Mouse (Mus musculus) layer of hippocampus, adult 18-20 months (tissue): Measurements from ENCODE around the gene Ctnnbip1. TPM values are rescaled to one million over a fixed set of nuclear protein-coding genes. Genes with fewer than 3 reads are reported as not detected.
A peak's percentile ranks its signal among the peaks of the same experiment; 100 is the strongest.

Experiments
- DNase-seq, 2 experiments: peaks; one replicate each; pipeline ENCODE4 v3.0.0; 2022; ENCODE audit warnings: low spot score in 2 of 2
- total RNA-seq, 2 experiments: library from RNA; stranded (reverse); gene quantifications; 2 replicates each; pipeline ENCODE4 v1.2.3; 2021

The Ctnnbip1 gene
- total RNA-seq, 2 experiments from 2014 or later, result 29.6 to 33.4 TPM

DNA sequence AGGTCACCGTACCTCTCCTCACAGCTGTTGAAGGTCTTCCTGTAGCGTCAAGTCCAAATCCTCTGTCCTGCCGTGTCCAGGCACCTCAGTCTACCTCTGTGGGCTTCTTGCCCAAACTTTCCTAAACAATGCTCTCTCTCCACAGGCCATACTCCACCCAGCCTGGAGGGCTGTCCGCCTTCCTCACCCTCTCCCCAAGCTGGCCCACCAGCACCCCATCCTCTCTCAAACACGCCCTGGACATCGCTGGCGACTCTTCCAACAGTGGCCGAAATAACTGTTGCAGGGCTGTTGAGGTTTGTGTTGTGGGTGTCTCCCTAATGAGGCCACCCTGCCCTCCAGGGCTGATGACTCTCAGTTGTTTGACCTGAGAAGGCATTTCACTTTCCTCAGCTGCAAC lies 67.2 kb downstream of the Ctnnbip1 start:
- no peak for DNase-seq

DNA sequence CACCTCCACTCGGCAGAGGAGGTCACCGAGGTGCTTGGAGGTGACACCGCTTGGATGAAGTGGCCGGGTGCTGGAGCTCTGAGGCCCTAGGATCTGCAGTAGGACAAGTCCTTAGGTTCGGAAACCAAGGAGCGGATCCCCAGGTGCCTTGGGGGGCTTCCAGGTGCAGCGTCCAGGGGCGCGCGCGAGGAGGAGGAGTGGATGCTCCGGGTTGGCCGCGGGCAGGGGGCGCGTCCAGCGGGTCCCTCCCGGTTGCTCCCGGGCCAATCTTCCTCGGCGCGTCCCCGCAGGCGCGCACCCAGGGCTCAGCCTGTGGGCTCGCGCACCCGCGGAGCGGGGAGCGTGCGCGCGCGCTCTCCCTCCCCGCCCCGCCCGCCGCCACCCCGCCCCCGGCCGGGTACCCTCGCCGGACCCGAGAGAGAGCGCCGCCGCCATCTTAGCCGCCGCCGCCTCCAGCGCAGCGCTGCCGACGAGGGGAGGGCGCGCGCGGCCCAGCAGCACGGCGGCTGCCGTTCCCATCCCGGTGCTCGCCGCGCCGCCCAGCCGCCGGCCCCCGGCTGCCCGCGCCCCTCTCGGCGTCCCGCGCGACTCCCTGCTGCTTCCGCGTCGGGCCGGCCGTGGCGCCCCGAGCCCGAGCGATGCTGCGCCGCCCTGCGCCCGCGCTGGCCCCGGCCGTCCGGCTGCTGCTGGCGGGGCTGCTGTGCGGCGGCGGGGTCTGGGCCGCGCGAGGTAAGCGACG lies 68.2 kb downstream of the Ctnnbip1 start, which contains the start of gene Clstn1:
Gene Clstn1, plus strand, starts transcription at position 425 of the 739 bp plus-strand sequence.
- DNase-seq, result peak; percentile 39 to 57

DNA sequence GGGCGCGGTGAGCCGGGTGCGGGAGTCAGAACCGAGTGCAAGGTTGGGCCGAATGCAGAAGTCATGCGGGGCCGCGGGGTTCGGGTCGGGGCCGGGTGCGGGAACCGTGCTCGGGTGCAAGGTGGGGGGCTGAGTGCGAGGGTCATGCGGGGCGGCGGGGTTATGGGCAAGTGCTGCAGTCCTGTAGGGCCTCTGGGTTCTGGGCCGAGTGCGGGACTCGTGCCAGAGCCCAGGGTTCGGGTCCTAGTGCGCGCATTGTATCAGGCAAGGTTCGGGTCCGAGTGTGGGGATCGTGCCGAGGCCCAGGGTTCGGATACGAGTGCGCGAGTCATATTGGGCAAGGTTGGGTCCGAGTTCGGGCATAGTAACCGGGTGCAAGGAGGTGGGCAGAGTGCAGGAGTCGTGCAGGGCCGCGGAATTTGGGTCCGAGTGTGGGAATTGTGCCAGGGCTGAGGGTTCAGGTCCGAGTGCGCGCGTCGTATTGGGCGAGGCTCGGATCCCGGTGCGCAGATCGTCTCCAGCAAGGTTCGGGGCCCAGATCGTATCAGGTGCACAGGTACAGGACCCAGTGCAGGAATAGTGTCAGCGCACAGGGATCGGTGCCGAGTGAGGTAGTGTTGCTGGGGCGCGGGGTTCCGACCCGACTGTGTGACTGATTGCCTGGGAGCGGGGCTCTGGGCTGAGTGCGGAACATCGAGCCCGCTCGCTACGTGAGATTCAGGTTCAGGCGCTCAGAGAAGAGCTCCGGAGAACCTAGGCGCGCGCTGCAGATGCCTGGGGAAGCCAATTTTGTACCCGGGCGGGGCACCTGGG lies 69.0 kb downstream of the Ctnnbip1 start:
- DNase-seq, result peak; percentile 32 to 56

DNA sequence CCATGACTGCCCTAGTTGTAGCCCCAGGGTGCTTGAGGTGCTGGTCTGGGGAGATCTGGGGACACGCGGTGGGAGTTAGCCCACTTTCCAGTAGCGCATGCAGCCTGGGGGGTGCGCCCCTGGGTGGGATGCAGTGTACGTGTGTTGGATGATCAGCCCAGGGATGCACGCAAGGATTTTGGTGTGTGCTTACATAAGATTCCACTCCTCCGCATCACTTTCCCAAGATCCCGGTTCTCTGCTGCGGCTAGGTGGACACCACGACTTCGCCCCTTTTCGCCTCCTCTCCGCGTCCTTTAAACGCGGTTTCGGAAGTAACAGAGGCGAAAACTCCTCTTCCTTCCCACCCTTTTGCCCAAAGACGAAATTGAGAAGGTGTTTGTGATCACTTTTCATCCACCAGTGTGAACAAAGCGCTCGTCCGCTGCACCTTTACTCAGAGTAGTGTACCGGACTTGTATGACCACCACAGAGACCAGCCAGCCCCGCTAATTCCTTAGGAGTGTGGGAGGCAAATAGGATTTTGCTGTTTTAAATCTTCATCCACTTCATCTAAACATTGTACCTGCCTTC lies 69.6 kb downstream of the Ctnnbip1 start:
- DNase-seq, result peak; percentile 32 to 64

DNA sequence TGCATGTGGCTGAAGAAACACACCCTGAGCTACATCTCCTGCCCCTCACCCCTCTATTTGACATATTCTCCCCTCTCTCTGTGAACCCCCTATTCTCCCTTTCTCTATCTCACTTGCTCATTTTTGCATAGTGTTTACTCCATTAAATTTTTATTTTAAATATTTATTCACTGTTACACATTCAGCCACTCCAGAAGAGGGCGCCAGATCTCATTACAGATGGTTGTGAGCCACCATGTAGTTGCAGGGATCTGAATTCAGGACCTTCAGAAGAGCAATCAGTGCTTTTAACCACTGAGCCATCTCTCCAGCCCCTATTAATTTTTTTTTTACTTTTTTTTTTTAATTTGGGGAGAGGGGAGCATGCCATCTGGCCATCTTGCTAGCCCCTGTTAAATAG lies 72.2 kb downstream of the Ctnnbip1 start:
- DNase-seq, result no peak

DNA sequence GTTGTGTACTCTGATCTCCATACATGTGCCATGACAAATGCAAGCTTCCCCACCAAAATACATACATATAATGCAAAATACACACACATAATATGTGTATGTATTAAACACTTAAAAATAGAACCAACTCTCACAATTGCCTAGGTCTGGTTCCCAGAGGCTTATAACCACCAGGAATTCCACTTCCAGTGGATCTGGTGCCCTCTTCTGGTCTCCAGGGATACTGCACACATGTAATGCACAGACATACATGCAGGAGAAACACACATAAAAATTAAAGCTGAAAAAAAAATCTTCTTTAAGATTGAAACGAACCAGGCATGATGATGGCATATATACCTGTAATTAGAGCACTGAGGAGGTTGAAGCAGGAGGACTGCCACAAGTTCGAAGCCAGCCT lies 73.5 kb downstream of the Ctnnbip1 start:
- DNase-seq, result no peak

DNA sequence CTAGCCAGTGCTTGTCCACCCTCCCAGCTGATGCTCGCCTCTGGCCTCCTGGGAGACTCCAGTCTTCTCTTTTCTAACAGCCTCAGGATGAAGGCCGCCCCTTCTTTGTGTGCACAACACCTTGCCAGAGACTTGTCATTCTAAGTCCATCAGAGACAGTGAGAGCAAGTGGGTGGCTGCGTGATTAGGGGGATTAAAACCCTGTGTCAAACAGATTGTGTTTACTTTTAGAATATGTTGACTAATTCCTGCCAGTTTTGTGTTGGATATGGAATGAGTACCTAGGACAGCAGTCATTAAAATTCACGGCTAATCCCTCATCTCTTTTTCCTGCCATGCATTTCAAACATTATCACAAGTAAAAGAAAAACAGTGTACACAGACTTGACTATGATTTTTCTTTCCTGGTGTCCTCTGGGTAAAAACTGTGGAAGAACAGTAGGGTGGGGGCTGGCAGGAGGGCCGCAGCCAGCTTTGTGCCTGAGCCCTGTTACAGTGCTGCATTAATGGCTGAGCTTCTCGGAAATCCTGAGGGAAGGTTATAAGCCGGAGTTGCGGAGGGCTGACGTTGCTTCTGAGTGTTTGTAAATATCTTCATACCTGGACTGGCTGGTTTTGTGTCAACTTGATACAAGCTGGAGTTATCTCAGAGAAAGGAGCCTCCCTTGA lies 77.0 kb downstream of the Ctnnbip1 start:
- peak in 1 of 2 experiments; percentile 67 for DNase-seq

DNA sequence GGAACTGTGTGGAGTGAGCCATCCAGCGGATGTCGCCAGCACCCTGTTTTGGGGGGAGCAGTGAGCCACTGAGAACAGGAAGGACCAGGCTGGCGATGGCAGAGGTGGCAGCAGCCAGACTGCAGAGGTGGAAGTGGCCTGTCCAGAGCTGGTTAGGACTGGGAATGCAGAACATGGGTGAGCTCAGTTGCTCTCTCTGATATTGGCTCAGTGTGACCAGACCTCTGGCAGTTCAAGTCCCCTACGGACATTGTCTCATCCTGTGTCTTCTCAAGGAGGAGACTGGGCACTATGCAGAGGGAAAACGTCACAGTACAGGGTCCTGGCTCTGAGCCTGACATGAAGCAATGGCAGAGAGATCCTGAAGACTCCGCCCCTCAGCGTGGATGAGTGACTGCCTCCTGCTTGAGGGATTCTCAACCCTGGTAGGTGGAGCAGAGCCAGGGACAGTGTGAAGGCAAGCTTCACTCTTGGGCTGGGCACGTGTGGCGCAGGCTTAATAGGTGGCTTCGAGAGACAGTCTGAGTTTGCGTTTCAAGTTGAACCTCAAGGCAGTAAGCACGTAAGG lies 79.7 kb downstream of the Ctnnbip1 start:
- no peak for DNase-seq

DNA sequence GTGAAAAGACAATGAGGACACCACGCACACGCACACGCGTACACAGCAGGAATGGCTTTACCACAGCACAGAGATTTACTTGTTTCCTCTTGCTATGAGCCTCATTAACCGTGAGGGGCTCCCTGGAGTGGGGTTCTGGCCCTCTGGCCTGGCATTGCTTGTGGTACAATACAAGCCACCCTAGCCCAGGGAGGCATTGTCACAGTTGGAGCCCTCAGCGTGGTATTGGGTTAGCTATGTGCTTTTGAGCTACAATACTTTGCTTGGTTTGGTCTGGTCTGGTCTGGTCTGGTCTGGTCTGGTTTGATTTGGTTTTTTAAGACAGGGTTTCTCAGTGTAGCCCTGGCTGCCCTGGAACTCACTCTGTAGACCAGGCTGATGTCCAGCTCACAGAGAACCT lies 81.5 kb downstream of the Ctnnbip1 start:
- DNase-seq, result no peak

DNA sequence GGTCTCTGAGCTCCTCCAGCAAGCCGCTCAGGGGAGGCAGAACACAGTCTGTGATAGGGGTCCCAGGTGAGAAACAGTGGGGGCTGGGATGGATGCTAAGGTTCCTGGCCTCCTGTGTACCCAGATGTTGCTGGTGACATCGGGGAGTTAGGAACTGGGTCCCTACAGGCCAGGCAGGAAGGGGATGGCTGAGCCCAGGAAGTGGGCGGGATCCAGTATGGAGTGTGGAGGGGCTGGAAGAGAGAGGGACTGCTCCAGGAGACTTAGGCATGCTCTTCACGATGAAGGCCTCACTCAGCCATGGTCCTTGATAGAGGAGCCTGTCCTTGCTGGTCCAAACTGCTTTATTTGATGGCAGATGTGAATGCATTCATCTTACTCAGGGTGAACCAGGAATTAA lies 82.1 kb downstream of the Ctnnbip1 start:
- DNase-seq, result no peak

DNA sequence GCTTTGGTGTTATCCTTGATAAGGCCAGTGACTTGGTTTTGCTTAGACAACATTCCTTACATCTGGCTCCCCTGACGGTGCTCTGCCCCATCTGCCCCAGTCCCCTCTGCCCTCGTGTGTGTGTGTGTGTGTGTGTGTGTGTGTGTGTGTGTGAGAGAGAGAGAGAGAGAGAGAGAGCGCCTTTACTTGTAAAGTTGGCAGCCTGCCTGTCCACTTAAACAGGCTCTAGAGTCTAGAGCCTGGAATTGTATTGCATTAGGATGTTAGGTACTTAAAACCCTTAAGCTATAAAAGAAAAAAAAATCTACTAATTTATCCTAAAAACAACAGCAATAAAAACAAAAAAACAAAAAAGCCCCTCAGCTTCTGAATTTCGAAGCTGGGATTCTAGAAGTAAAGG lies 83.4 kb downstream of the Ctnnbip1 start:
- no peak for DNase-seq

DNA sequence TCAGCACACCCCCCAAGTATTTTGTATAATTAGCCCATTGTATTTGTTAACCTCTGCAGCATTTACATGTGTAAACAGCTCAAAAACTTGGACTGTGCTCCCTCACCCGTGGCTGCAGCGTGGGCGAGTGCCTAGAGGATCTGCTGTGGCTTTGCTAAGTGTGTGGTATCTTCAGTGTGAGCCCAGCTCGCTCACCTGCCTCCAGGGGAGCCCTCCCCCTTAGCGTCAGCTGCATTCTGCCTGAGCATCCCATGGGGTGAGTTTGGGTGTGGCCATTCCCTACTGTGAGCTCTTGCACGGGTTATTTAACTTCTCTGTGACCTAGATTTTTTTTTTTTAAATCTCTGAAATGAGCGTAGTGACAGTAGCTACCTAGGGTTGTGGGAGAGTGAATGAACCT lies 84.2 kb downstream of the Ctnnbip1 start:
- DNase-seq, result no peak

DNA sequence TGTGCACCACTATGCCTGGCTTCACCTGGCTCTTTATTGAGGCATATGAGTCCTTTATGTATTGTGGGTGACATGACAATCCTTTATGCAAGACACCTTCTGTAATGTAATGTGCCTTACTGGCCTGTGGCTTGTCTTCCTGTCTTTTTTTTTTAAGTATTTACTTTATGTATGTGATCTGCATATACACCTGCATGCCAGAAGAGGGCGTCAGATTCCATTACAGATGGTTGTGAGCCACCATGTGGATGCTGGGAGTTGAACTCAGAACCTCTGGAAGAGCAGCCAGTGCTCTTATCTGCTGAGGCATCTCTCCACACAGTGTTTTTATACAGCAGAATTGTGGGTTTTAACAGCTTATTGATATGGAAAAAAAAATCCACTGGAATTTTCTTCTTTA lies 85.8 kb downstream of the Ctnnbip1 start:
- no peak for DNase-seq

DNA sequence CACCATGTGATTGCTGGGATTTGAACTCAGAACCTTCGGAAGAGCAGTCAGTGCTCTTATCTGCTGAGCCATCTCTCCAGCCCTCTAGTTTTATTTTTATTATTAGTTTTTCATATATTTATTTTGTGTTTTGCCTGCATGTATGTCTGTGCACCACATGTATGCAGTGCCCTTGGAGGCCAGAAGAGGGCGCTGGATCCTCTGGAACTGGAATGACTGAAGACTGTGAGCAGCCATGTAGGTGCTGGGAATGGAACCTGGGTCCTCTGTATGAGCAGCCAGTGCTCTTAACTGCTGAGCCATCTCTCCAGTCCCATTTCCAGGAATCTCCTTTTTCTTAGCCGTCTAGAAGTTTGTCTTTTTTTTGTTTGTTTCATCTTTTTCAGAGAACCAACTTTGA lies 86.5 kb downstream of the Ctnnbip1 start:
- DNase-seq, result no peak

DNA sequence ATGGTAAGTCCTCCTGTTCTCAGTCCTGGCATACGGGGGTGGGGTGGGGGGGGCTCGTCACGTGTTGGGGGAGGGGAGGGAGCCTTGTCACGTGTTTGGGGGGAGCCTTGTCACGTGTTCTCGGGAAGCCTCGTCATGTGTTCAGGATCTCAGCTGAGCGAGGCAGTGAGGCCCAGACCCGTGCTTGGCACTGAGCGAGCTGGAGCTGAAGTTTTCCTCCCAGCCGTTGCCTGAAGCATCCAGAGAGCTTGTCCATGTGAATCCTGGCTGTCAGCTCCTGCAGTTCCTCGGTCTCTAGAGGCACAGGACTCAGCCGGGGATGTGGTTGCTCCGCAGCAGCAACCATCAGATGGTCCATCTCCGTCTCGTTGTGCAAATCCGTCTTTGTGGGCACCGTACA lies 88.0 kb downstream of the Ctnnbip1 start:
- peak in 1 of 2 experiments; percentile 47 for DNase-seq

DNA sequence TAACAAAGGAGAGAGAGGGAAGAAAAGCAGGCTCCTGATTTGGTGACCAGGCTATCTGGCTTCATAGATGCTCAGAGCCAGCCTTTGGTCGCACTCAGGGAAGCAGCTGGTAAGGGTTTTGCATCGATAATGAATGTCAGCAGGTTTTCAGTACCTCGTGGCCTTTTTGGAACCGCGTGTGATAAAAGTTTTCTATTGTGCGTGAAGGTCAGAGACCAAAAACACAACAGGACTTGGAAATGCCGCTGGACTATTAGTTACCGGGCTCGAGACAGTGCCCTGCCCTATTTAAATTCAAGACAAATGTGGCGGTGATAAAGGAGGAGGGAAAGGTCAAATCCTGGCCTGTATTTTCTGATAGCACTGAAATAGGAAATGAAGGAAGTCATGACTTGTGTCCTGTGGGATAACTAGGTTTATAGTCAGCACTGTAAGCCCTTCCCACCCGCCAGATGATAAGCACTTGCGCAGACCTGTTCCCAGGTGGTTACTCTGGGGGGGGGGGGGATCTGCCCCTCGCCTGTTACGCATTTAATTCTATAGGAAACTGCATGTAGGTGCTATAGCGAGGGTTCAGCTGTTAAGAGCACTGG lies 88.8 kb downstream of the Ctnnbip1 start:
- no peak for DNase-seq

DNA sequence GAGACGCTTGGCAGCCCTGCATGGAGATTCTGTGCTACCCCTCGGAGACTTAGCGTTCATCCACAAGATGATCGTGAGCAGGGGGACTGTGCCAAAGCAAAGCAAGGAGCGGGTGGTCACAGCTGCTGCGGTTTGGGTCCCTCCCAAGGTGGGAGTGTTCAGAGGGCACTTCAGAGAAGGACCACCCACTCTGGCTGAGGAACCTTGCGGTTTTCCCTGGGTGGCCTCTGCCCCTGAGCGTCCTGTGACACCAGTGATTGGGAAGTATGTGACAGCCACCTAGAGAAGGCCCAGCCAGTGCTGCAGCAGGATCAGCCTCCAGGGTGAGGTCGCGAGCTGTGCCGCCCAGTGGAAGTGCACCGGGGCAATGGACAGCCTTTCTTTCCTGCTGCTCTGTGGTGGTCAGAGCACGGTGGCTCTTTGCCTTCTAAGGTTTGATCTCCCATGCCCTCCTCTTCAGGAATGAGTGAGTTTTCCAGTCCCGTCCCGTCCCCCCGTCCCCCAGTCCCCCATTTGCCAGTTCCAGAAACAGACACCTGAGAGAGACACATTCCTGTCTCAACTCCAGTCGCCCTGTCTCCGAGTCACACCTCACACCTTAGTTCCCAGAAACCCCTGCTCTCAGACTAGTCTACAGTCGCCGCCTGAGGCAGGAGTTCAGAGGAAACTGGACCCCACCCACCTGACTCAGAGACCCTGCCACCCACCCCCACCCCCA lies 89.7 kb downstream of the Ctnnbip1 start:
- DNase-seq, result no peak

DNA sequence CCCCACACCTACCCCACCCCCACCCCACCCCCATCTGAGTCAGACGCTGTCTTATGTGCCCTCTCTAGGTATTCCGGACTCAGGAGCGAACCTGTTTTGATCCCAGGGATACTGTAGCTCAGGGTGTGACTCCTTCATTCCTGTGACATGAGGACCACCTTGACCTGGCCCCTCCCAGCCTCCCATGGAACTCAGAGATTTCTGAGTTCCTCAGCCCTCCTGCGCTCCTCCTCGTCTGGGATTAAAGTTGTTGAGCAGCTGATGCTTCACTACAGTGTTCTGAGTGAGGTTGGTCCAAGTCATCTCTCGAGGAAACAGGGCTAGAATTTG lies 90.2 kb downstream of the Ctnnbip1 start:
- DNase-seq, result no peak

DNA sequence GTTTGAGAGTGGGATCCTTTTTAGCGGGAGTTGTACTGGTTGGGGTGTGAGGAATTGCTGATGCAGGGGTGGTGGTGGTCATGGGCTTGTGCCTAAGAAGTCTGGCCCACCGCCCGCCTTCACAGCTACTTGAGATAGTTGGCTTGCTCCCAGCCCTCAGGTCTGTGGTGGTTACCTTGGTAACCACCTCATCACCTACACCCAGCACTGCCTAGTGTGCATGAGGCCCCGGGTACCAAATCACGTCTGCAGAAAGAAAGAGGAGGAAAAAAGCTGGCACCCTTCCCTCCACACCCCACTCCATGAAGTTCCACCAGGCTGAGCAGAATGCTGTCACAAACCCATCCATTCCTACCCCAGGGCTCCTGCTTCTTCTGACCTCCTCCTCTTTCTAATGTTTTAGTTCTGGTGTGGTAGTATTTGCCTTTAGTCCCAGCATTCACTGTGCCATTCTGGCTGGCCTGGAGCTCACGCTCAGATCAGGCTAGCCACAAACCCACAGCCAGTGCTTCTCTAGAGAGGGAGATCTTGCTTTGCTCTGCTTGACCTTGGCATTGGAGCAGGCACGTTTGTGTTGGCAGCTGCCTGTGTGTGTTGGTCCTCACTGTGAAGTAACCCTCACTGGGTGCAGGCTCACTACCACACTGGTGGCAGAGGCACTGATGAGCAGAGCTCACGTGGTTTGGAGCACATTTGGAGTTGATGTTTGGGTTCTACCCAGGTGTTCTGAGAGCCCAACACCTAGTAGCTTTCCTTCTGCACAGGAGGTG lies 91.4 kb downstream of the Ctnnbip1 start:
- DNase-seq, result peak in 1 of 2 experiments; percentile 43
